Mouse (Mus musculus) kidney, embryonic 14.5 days (tissue): ENCODE measurements around the gene Meis2. TPM values are rescaled to one million over a fixed set of nuclear protein-coding genes. Genes with fewer than 3 reads are reported as not detected.
A peak's percentile ranks its signal among the peaks of the same experiment; 100 is the strongest.

ENCODE experiments used
- ATAC-seq: fragments of 200-750 bp; cut with Nextera tagmentation; 2 replicates; pipeline ENCODE4 v1.8.0; 2017; ENCODE audit warnings: moderate number of reproducible peaks, mild to moderate bottlenecking, moderate TSS enrichment, moderate library complexity; ENCODE audit not compliant: low FRiP score, low TSS enrichment
- H3K27ac ChIP-seq: fragments of 300-500 bp; sonication (generic); 2 replicates; pipeline ENCODE4 v1.5.1; 2014; ENCODE audit warnings: low read depth, mild to moderate bottlenecking, low read length, moderate library complexity, mixed read lengths
- H3K27me3 ChIP-seq: fragments of 300-500 bp; sonication (generic); 2 replicates; pipeline ENCODE4 v1.6.1; 2014; ENCODE audit warnings: mild to moderate bottlenecking, low read length; ENCODE audit not compliant: control insufficient read depth, insufficient read depth
- H3K36me3 ChIP-seq: fragments of 300-500 bp; sonication (generic); 2 replicates; pipeline ENCODE4 v1.6.1; 2014; ENCODE audit warnings: low read length, mixed read lengths; ENCODE audit not compliant: control insufficient read depth, insufficient read depth
- H3K4me1 ChIP-seq: fragments of 300-500 bp; sonication (generic); 2 replicates; pipeline ENCODE4 v1.6.1; 2014; ENCODE audit warnings: low read length, mixed read lengths; ENCODE audit not compliant: control insufficient read depth, insufficient read depth
- H3K4me2 ChIP-seq: fragments of 300-500 bp; sonication (generic); replicated peaks from 2 replicates; pipeline ENCODE4 v1.6.1; 2014; ENCODE audit warnings: low read depth, mild to moderate bottlenecking, low read length
- H3K4me3 ChIP-seq: fragments of 300-500 bp; sonication (generic); 2 replicates; pipeline ENCODE4 v1.5.1; 2014; ENCODE audit warnings: mild to moderate bottlenecking, low read length
- H3K9ac ChIP-seq: fragments of 300-500 bp; sonication (generic); 2 replicates; pipeline ENCODE4 v1.6.1; 2014; ENCODE audit warnings: low read depth, mild to moderate bottlenecking, low read length, moderate library complexity
- H3K9me3 ChIP-seq: fragments of 300-500 bp; sonication (generic); 2 replicates; pipeline ENCODE4 v1.6.1; 2016; ENCODE audit warnings: low read length; ENCODE audit not compliant: control insufficient read depth
- WGBS: fragments of 180-500 bp; shearing (Covaris S2); extraction: QIAGEN DNeasy Blood & Tissue Kit; methylation state at CpG from one replicate; pipeline ENCODE4 v1.1.7; 2014; 5-methylcytosine and 5-hydroxymethylcytosine counted together
- polyA plus RNA-seq: library from polyadenylated mRNA; unstranded; fragments of >200 nt; fragmentation: Nextera tagmentation; extraction: Ambion mirVana; gene quantifications from 2 replicates; pipeline ENCODE4 v1.2.1, GENCODE M21; 2014

Meis2 gene
- polyA plus RNA-seq, 1 experiment from 2014 or later = 112 TPM

DNA sequence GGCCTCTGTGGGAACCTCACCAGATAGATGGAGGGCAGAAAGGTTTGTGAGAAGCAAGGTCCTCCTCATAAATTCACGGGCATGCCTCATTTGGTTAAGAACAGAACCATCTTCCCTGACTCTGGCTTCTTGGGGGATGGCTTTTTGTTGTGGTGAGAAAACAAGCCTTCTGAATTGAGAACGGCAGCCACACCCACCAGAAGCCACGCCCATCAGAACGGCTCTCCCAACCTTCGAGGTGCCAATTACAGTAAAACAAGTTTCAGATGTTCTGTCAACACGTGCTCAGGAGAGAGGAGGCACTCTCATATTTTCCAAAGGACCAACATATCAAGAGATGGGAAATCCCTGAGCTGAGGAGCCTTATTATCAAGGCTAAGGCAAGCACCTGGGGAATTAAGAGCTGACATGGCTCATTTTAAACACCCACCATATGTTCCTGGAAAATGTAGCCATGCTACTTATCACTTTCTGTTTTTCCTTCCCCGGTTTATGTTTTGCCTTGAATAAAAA is 117.9 kb downstream of the Meis2 start:
- no peaks in the 10 kb centered on the region for H3K9me3 ChIP-seq
- peaks cover 3% of the 10 kb centered on the region; the same call in 1 of the 2 replicates for H3K4me1 ChIP-seq
- no peak for ATAC-seq
- WGBS = 30% methylated on average over 7 of the region's 7 CpGs
- H3K36me3 ChIP-seq = peaks cover 24% of the 10 kb centered on the region; the same call in 1 of the 2 replicates
- H3K27ac ChIP-seq = no peak overlapping the region
- H3K27me3 ChIP-seq = no peaks in the 10 kb centered on the region
- H3K4me2 ChIP-seq = no peak overlapping the region
- H3K4me3 ChIP-seq = no peak overlapping the region
- no peak overlapping the region for H3K9ac ChIP-seq

DNA sequence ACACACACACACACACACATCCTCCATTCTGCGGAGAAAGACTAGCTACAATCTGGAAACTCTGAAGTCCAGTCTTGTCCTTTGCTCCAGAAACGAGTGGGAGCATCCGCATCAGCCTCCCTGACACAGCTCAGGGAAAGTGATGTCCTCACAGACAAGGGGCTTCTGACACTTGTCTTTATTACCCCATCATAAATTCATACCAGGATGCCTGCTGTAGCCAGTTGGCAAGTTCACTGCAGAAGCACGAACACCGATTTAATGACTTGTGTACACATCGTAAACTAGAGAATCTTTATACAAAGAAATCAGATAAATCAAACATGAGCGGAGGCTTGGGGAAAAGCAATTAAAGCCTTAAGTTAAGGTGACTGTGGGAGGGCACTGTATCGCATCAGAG is 122.6 kb downstream of the Meis2 start:
- H3K9me3 ChIP-seq = no peaks in the 10 kb centered on the region
- peaks cover 3% of the 10 kb centered on the region; the same call in 1 of the 2 replicates for H3K4me1 ChIP-seq
- peak; percentile 54; the same call in 1 of the 2 replicates for ATAC-seq
- 28% methylated on average over 8 of the region's 8 CpGs for WGBS
- H3K27me3 ChIP-seq = no peaks in the 10 kb centered on the region
- no peak overlapping the region for H3K4me3 ChIP-seq
- H3K36me3 ChIP-seq = peaks cover 17% of the 10 kb centered on the region; the same call in 1 of the 2 replicates
- H3K4me2 ChIP-seq = no peak overlapping the region
- no peak overlapping the region for H3K27ac ChIP-seq
- H3K9ac ChIP-seq = no peak overlapping the region

DNA sequence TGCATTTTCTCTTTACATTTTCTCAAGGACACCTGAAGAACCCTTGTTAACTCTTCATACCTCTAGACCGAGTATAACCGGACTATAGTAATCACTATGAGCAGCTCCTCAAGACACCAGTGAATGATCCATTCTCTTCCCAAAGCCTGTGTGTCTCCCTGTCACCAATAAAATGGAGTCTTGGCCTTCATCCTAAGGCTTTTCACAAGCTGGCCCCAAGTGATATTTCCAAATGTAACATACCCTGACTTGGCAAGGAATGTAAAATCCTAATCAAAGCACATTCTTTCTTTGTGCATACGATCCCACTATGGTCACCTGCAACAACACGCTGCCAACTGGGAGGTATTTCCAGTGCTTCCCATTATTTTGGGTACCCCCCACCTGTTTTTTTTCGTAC is 125.8 kb downstream of the Meis2 start:
- Histone ChIP-seq H3K27ac (no peak overlapping the region), H3K4me3 (no peak overlapping the region), H3K36me3 (peaks cover 9% of the 10 kb centered on the region; the same call in 1 of the 2 replicates), H3K4me2 (no peak overlapping the region), H3K9ac (no peak overlapping the region), H3K4me1 (no peaks in the 10 kb centered on the region), H3K27me3 (no peaks in the 10 kb centered on the region), H3K9me3 (no peaks in the 10 kb centered on the region)
- 96% methylated on average over 5 of the region's 5 CpGs for WGBS
- no peak for ATAC-seq

DNA sequence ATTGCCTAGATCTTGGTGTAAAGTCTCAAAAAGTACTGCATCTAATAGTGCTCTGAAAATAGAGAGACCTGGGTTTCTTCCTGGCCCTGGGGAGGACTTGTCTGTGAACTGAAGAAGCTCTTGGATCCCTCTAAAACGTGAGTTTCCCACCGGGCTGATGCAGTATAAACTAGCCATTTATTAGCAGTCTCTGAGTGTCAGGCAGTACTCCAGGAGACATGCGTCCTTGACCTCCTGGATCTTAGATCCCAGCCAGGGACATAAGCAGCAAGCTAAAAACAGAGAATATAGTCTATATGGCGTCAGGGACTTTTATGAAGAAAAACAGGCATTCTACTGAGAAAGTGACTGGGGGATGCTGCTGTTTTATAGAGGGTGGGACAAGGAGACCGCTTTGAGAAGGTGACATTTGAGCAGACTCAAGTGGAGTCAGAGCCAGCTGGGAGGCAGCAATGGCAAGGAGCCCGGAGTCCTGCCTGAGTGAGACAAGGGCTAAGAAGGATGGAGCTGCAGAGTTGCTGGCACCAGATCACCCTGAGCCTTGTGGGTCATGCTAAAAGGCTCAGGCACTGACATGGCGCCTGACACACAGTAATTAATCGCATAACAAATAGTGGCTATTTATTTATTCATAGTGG is 126.6 kb downstream of the Meis2 start:
- Histone ChIP-seq H3K4me2 (no peak overlapping the region), H3K9ac (no peak overlapping the region), H3K36me3 (peaks cover 9% of the 10 kb centered on the region; the same call in 1 of the 2 replicates), H3K4me1 (no peaks in the 10 kb centered on the region), H3K27me3 (no peaks in the 10 kb centered on the region), H3K4me3 (no peak overlapping the region), H3K27ac (no peak overlapping the region), H3K9me3 (no peaks in the 10 kb centered on the region)
- no peak for ATAC-seq
- WGBS = 75% methylated on average over 8 of the region's 8 CpGs

DNA sequence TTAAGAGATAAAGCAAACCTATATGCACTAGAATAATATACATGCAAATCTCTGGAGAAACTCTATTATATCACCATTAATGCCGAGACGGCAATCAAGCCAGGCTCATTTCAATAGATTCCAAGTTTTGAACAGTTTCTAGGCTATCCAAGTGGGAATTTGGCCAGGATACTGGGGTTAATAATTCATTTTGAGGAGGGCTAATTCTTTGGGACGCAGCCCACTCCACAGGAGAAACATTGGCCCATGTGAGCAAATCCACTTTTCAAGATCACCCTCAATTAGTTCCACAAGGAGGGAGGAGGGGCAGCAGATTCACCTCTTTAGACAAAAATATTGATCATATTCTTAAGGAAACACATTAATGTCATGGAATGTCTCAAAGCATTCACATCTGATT is 127.3 kb downstream of the Meis2 start:
- Histone ChIP-seq H3K4me3 (no peak overlapping the region), H3K27me3 (no peaks in the 10 kb centered on the region), H3K9me3 (no peaks in the 10 kb centered on the region), H3K4me2 (no peak overlapping the region), H3K27ac (no peak overlapping the region), H3K4me1 (no peaks in the 10 kb centered on the region), H3K36me3 (peaks cover 9% of the 10 kb centered on the region; the same call in 1 of the 2 replicates), H3K9ac (no peak overlapping the region)
- 73% methylated on average over 3 of the region's 3 CpGs for WGBS
- ATAC-seq = no peak

DNA sequence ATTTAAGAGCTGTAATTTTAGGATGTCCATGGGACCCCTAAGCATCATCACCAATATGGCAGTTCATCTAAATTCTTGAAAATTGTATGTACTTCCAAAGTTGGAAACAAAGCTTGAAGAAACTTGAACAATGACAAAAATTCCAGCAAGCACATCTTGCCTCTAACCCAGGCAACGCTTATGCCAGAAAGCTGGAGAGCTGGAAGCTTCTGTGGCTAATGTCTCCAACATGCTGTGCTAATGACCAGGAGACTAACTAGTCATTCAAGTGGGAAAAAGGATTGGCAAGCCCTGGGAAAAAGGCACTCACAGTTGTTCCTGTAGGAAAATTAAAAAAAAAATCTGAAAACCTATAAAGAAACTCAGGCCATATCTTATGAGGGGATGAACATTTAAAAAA is 127.7 kb downstream of the Meis2 start:
- Histone ChIP-seq H3K4me1 (no peaks in the 10 kb centered on the region), H3K4me2 (no peak overlapping the region), H3K36me3 (peaks cover 9% of the 10 kb centered on the region; the same call in 1 of the 2 replicates), H3K9ac (no peak overlapping the region), H3K27me3 (no peaks in the 10 kb centered on the region), H3K27ac (no peak overlapping the region), H3K4me3 (no peak overlapping the region), H3K9me3 (no peaks in the 10 kb centered on the region)
- ATAC-seq = no peak
- WGBS = 94% methylated on average over 1 of the region's 1 CpGs

DNA sequence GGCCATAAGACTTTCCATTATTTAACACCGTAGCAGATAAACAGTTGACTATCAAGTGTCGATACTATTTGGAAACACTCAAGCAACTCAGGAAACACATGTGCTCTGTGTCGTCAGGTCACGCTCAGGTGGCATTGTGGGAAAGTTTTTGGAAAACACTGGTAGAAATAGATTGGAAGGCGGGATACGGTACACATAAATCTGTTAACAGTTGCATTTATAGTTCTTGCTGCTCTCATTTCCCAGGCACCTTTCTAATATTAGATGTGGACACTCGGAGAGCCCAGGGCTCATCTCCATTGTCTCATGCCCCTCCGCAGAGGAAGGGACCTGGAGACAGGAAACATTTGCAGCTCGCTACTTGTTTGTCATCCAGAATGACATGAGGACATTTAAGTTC is 128.9 kb downstream of the Meis2 start:
- H3K4me2 ChIP-seq = no peak overlapping the region
- H3K9me3 ChIP-seq = no peaks in the 10 kb centered on the region
- H3K4me1 ChIP-seq = no peaks in the 10 kb centered on the region
- WGBS = 83% methylated on average over 9 of the region's 9 CpGs
- H3K4me3 ChIP-seq = no peak overlapping the region
- no peak for ATAC-seq
- H3K36me3 ChIP-seq = peaks cover 8% of the 10 kb centered on the region; the same call in 1 of the 2 replicates
- no peak overlapping the region for H3K9ac ChIP-seq
- no peak overlapping the region for H3K27ac ChIP-seq
- H3K27me3 ChIP-seq = no peaks in the 10 kb centered on the region

DNA sequence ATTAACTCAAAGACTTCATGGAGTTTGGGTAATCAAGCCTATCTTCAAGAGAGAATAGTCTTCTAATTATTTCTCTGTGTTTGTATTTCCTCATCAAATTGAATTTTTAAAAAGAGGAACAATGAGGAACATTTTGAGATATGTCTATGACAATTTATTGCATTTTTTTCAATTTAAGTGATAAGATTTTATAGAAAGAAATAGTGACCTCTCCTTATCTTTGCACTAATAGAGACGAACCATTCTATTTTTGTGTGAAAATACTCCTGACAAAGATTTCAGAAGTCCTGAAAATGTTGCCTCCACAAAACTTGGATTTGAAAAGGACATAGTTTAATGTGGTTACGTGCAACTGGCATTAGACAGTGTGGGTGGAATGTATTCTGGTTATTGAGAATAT is 131.3 kb downstream of the Meis2 start:
- ATAC-seq = no peak
- no peaks in the 10 kb centered on the region for H3K9me3 ChIP-seq
- WGBS = 88% methylated on average over 2 of the region's 2 CpGs

DNA sequence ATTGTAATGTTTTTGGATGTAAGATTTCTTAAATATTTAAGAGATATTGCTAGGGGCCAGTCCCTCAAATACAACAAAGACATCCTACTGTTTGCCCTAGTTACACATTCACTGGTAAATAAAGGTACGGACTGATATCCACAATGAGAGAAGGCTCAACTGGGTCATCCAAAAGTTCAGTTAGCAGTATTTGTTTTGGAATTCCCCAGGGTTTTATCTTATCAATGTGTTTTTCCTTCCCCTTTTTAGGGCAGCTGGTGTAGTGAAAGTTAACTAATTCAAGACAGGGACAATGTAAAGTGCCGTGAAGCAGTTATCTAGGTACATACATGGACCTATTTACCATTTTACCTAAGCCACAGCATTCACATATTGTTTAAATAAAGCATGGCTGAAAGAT is 132.4 kb downstream of the Meis2 start:
- Histone ChIP-seq H3K4me1 (no peaks in the 10 kb centered on the region), H3K27me3 (no peaks in the 10 kb centered on the region), H3K4me2 (no peak overlapping the region), H3K27ac (no peak overlapping the region), H3K9me3 (no peaks in the 10 kb centered on the region), H3K4me3 (no peak overlapping the region), H3K36me3 (no peaks in the 10 kb centered on the region; the same call in 1 of the 2 replicates), H3K9ac (no peak overlapping the region)
- 82% methylated on average over 2 of the region's 2 CpGs for WGBS
- no peak for ATAC-seq

More for the DNA sequence above, 131.3 kb downstream of the Meis2 start:
- no peaks in the 10 kb centered on the region for H3K4me1 ChIP-seq
- no peak overlapping the region for H3K9ac ChIP-seq
- H3K4me2 ChIP-seq = no peak overlapping the region
- H3K27ac ChIP-seq = no peak overlapping the region
- no peak overlapping the region for H3K4me3 ChIP-seq
- H3K36me3 ChIP-seq = no peaks in the 10 kb centered on the region
- no peaks in the 10 kb centered on the region for H3K27me3 ChIP-seq
